Mouse (Mus musculus) liver, embryonic 14.5 days (tissue): ENCODE measurements at regions not wholly inside any gene's neighbourhood (a gene's known extent, or its start where the extent isn't known, plus 50 kb on each side); places are given as distances from the start of the nearest gene placed in this dataset.

Experiments used
- ATAC-seq: fragments of 200-750 bp; cut with Nextera tagmentation; 2 replicates; pipeline ENCODE4 v1.8.0; 2017; ENCODE audit warnings: moderate number of reproducible peaks, mild to moderate bottlenecking, moderate library complexity; ENCODE audit not compliant: insufficient read depth
- DNase-seq, 3 experiments: peaks; one replicate each; pipeline ENCODE4 v3.0.0-alpha.2; 2012 to 2013; ENCODE audit warnings: low read depth in 3 of 3, low spot score in 3 of 3
- H3K27ac ChIP-seq: fragments of 300-500 bp; sonication (generic); 2 replicates; pipeline ENCODE4 v1.5.1; 2014; ENCODE audit warnings: moderate library complexity, mild to moderate bottlenecking, control low read depth, inconsistent platforms
- H3K27me3 ChIP-seq: fragments of 300-500 bp; sonication (generic); 2 replicates; pipeline ENCODE4 v1.6.1; 2014; ENCODE audit warnings: mild to moderate bottlenecking, low read length, moderate library complexity; ENCODE audit not compliant: control insufficient read depth, insufficient read depth
- H3K36me3 ChIP-seq: fragments of 300-500 bp; sonication (generic); replicated peaks from 2 replicates; pipeline ENCODE4 v1.6.1; 2014; ENCODE audit warnings: low read depth; ENCODE audit not compliant: control insufficient read depth, insufficient read depth
- H3K4me1 ChIP-seq, 2 experiments: fragments of 200-500 bp in 1 of 2; fragments of 300-500 bp in 1 of 2; sonication (generic) in 1 of 2; replicated peaks; 2 replicates each; pipeline ENCODE4 v1.6.1; 2012 to 2014; ENCODE audit warnings: antibody characterized with exemption in 1 of 2, inconsistent platforms in 1 of 2, low read length in 1 of 2; ENCODE audit not compliant: control insufficient read depth in 2 of 2, insufficient read depth in 2 of 2
- H3K4me2 ChIP-seq: fragments of 300-500 bp; sonication (generic); 2 replicates; pipeline ENCODE4 v1.6.1; 2014; ENCODE audit warnings: low read depth, mild to moderate bottlenecking, control low read depth, moderate library complexity
- H3K4me3 ChIP-seq, 2 experiments: fragments of 200-500 bp in 1 of 2; fragments of 300-500 bp in 1 of 2; sonication (generic) in 1 of 2; 2 replicates each; pipeline ENCODE4 v1.5.1; 2012 to 2014; ENCODE audit warnings: low read depth in 2 of 2, low read length in 2 of 2, mild to moderate bottlenecking in 2 of 2, control low read depth in 1 of 2, inconsistent platforms in 1 of 2, moderate library complexity in 1 of 2; ENCODE audit not compliant: insufficient read depth in 1 of 2
- H3K9ac ChIP-seq: fragments of 300-500 bp; sonication (generic); replicated peaks from 2 replicates; pipeline ENCODE4 v1.6.1; 2014; ENCODE audit warnings: mild to moderate bottlenecking, control low read depth, moderate library complexity
- H3K9me3 ChIP-seq: fragments of 300-500 bp; sonication (generic); 2 replicates; pipeline ENCODE4 v1.6.1; 2016; ENCODE audit warnings: low read length, mixed read lengths; ENCODE audit not compliant: control insufficient read depth
- CTCF ChIP-seq: IDR thresholded peaks from 2 replicates; pipeline ENCODE4 v1.5.1; 2016; ENCODE audit warnings: antibody characterized with exemption, low read depth, control low read depth
- EP300 ChIP-seq: IDR thresholded peaks from 2 replicates; pipeline ENCODE4 v1.6.1; 2016; ENCODE audit warnings: antibody characterized with exemption, low read depth
- WGBS: fragments of 180-500 bp; shearing (Covaris S2); extraction: QIAGEN DNeasy Blood & Tissue Kit; methylation state at CpG from one replicate; pipeline ENCODE4 v1.1.7; 2014; ENCODE audit not compliant: insufficient replicate concordance; 5-methylcytosine and 5-hydroxymethylcytosine counted together

GRCm38 (mm10) chr15:68512431-68512830, 2011.7 kb upstream of the Lrrc6 start:
- no peak overlapping the region for H3K4me3 ChIP-seq
- no peaks in the 10 kb centered on the region for H3K4me1 ChIP-seq
- H3K27ac ChIP-seq: no peak overlapping the region
- no peak for TF ChIP-seq EP300
- H3K9ac ChIP-seq: no peak overlapping the region
- no peak overlapping the region for H3K4me2 ChIP-seq
- no peaks in the 10 kb centered on the region for H3K36me3 ChIP-seq
- DNase-seq: no peak
- H3K9me3 ChIP-seq: no peaks in the 10 kb centered on the region
- 45% methylated on average over 2 of the region's 2 CpGs for WGBS
- H3K27me3 ChIP-seq: no peaks in the 10 kb centered on the region
- ATAC-seq: no peak

GRCm38 (mm10) chr15:68508190-68508589, 2007.5 kb upstream of the Lrrc6 start:
- Histone ChIP-seq H3K9me3 (no peaks in the 10 kb centered on the region), H3K4me3 (no peak overlapping the region), H3K9ac (no peak overlapping the region), H3K27me3 (no peaks in the 10 kb centered on the region), H3K27ac (no peak overlapping the region), H3K4me2 (no peak overlapping the region), H3K4me1 (no peaks in the 10 kb centered on the region), H3K36me3 (no peaks in the 10 kb centered on the region)
- DNase-seq: no peak
- no peak for TF ChIP-seq CTCF
- TF ChIP-seq EP300: no peak
- no peak for ATAC-seq
- 70% methylated on average over 5 of the region's 5 CpGs for WGBS

GRCm38 (mm10) chr15:68506093-68506492, 2005.4 kb upstream of the Lrrc6 start:
- Histone ChIP-seq H3K4me3 (no peak overlapping the region), H3K36me3 (no peaks in the 10 kb centered on the region), H3K9me3 (no peaks in the 10 kb centered on the region), H3K9ac (no peak overlapping the region), H3K27me3 (no peaks in the 10 kb centered on the region), H3K27ac (no peak overlapping the region), H3K4me1 (no peaks in the 10 kb centered on the region), H3K4me2 (no peak overlapping the region)
- no peak for ATAC-seq
- WGBS: 36% methylated on average over 2 of the region's 2 CpGs
- TF ChIP-seq CTCF (no peak), EP300 (no peak)
- no peak for DNase-seq

GRCm38 (mm10) chr15:68496438-68496837, 1995.7 kb upstream of the Lrrc6 start:
- Histone ChIP-seq H3K4me3 (no peak overlapping the region), H3K9ac (no peak overlapping the region), H3K4me2 (no peak overlapping the region), H3K36me3 (no peaks in the 10 kb centered on the region), H3K9me3 (no peaks in the 10 kb centered on the region), H3K27me3 (no peaks in the 10 kb centered on the region), H3K4me1 (no peaks in the 10 kb centered on the region), H3K27ac (no peak overlapping the region)
- DNase-seq (no peak), ATAC-seq (no peak)
- 62% methylated on average over 2 of the region's 2 CpGs for WGBS
- TF ChIP-seq CTCF (no peak), EP300 (no peak)

GRCm38 (mm10) chr15:68484789-68485188, 1984.1 kb upstream of the Lrrc6 start:
- H3K4me3 ChIP-seq: no peak overlapping the region
- no peaks in the 10 kb centered on the region for H3K4me1 ChIP-seq
- DNase-seq (no peak), ATAC-seq (no peak)
- TF ChIP-seq EP300: no peak
- TF ChIP-seq CTCF: no peak
- WGBS: 37% methylated on average over 1 of the region's 1 CpGs
- no peak overlapping the region for H3K27ac ChIP-seq
- no peak overlapping the region for H3K9ac ChIP-seq
- H3K9me3 ChIP-seq: no peaks in the 10 kb centered on the region
- no peaks in the 10 kb centered on the region for H3K27me3 ChIP-seq
- H3K4me2 ChIP-seq: no peak overlapping the region
- H3K36me3 ChIP-seq: no peaks in the 10 kb centered on the region

- ATAC-seq (no peak), DNase-seq (no peak)
- no peak overlapping the region for H3K4me3 ChIP-seq
- no peak overlapping the region for H3K27ac ChIP-seq
- no peak overlapping the region for H3K9ac ChIP-seq
- H3K36me3 ChIP-seq: no peaks in the 10 kb centered on the region
- H3K27me3 ChIP-seq: no peaks in the 10 kb centered on the region
- no peak overlapping the region for H3K4me2 ChIP-seq
- TF ChIP-seq CTCF (no peak), EP300 (no peak)
- H3K4me1 ChIP-seq: no peaks in the 10 kb centered on the region
- WGBS: 58% methylated on average over 5 of the region's 5 CpGs
- H3K9me3 ChIP-seq: no peaks in the 10 kb centered on the region
These were observed 1977.0 kb upstream of the Lrrc6 start for GRCm38 (mm10) chr15:68477745-68478144.
